Mouse (Mus musculus) brain, embryonic 14.5 days (tissue): ENCODE data around the gene Adamtsl4.

Experiments
- CTCF ChIP-seq: fragments of 200-500 bp; IDR thresholded peaks from 2 replicates; pipeline ENCODE4 v1.5.1; 2012; ENCODE audit warnings: inconsistent platforms, mild to moderate bottlenecking, moderate library complexity, borderline replicate concordance; ENCODE audit not compliant: insufficient read depth, insufficient read length; ENCODE audit errors: extremely low read depth
- POLR2A ChIP-seq: fragments of 200-500 bp; IDR thresholded peaks from 2 replicates; pipeline ENCODE4 v1.6.1; 2012; ENCODE audit warnings: mild to moderate bottlenecking, inconsistent platforms, borderline replicate concordance; ENCODE audit not compliant: poor library complexity, insufficient read depth, insufficient read length, severe bottlenecking; ENCODE audit errors: extremely low read depth

- TF ChIP-seq CTCF: no peak
- TF ChIP-seq POLR2A: no peak
Observed at GRCm38 (mm10) chr3:95661945-95662715, 25.6 kb downstream of the Adamtsl4 start.
